Mouse (Mus musculus): ENCODE results near the gene Tpcn2. TPM values are rescaled to one million over a fixed set of nuclear protein-coding genes. Genes with fewer than 3 reads are reported as not detected.

Tpcn2 gene
- total RNA-seq, 2 experiments from 2014 or later: 4.7 to 4.8 TPM

DNA sequence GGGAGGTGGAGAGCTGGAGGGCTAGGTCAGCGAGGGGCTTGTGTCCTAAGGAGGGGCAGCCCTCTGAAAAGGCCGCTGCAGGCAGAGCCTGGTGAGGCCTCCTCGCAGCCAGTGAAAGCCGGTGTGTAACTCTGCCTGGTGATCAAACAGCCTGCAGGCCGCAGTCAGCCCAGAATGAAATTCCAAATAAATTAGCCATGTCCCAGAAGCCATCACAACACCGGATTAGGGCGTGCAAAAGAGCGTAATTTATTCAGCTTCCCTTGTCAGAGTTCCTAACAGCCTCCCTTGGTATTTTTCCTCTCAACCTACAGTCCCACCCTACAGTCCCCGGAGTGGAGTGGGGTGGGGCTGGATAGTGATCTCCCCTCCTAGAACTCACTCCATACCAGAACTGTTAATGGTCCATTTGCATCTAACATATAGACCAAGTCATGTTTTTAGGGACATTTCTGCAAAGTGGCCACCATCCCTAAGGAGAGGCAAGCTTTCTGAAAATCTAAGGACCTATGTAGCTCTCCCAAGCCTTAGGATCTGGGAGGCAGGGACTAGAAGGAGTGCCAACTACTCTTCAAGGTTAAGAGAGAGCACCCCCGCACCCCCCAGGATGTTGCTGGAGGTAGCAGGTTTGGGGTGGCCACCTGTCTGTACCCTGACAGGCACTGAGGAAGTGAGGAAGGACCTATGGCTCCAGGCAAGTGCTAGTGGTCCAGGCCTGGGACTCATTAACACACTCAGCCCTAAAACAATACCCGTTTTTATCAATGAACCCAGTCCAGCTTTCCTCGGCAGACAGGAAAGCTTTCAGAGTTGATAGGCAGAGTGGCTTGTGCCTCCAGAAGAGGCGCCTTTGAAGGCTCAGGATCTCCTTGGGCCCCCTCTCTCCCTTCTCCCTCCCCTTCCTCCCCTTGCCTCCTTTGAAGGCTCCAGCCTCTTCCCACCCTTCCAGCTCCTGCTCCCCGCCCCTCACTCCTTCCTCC is 71.8 kb downstream of the Tpcn2 start:
- no peak for DNase-seq (ENCODE audit: low spot score in 2 of 2)
- intact Hi-C loops (cut with DNase I): no loop called here

DNA sequence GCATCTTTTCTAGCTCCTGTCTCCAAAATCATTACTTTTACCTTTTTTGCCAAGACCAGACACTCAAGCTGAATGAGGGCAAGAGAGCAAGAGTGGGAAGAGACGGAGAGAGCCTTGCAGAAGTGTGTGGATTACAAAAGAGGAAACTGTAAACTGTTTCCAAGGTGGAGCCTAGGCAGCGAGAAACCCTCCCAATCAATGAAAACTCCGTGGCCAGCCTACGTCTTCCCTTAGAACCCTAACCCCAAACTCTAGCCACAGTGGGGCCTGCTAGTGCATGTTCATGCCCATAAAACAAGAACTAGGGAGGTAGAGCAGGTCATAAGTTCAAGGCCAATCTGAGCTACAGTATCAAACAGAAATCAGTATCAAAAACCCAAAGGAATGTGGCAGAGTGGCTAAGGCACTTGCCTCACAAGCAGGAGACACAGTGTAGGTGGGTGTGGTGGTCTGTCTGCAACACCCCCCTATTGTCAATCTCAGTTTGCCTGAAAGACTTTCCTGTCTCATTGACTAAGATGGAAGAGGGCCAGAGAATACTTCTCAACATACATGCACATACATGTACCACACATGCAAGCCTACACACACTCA is 73.2 kb downstream of the Tpcn2 start:
- intact Hi-C loops (cut with DNase I): no loop called here
- DNase-seq (ENCODE audit: low spot score in 2 of 2): no peak

DNA sequence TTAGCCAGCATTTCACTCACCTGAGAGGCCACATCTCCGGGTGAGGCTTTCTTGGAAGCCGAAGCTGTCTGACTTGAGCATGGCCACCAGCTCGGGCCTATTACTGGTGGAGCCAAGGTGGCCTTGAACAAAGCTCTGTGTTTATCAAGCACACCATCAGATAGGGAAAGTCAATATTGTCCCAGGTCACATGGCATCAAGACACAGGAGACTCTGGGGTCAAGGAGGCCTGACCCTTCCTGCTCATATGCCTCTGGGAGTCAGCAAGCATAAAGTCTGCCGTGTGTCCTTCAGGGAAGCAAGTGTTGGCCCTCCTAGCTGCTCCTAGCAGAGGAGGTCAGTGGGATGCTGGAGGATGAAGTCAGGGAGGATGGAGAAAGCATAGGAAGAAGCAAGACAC is 75.8 kb downstream of the Tpcn2 start, which contains the start of gene 1810010D01Rik:
TSS of gene 1810010D01Rik (minus strand) at position 114 of the 400 bp plus-strand sequence.
- DNase-seq (ENCODE audit: low spot score in 2 of 2): no peak
- intact Hi-C loops (cut with DNase I): no loop called here

DNA sequence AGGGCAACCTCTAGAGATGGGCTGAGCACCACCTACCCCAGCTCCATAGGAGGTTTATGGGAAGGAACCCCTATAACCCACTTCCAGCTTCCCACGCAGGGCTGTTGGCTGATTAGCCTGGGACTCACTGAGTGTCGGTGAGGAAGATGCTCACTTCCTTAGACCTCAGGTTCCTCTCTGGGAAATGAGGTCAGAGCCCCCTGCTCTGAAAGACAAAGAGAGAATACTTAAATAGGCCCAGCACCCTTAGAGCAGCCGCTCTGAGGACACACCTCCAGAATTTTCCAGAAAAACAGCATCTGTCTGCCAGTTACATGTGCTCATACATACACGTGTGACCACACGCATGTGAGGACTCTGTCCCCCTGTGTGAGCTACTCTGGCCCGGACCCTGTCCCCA is 77.0 kb downstream of the Tpcn2 start:
- DNase-seq (ENCODE audit: low spot score in 2 of 2): no peak
- intact Hi-C loops (cut with DNase I): no loop called here

DNA sequence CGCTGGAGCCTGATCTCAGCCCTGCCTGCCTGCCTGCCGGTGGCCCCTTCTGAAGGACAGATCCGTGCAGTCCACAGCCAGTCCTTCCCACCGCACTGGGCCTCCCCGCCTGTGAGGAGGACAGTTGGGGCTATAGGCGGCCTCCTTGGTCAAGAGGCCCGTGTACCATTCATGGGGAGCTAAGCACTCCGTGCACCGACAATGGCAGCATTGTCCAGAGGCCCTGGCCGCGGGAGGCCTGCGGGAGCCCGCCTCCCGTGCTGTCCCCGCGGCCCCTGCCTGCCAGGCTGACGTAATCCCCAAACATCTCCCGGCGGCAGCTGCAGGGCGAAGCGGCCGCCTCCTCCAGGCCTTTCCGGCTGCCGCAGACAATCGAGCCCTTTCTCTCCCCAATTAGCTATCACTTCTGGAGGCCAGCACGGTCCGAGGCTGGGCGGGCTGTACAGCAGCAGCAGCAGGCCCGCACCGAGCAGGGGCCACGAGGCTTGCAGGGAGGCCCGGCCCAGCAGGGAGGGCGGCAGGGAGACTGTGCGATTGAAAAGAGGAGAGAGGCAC is 77.7 kb downstream of the Tpcn2 start:
- intact Hi-C loops (cut with DNase I): no loop called here
- peak; percentile 70 to 72 for DNase-seq (ENCODE audit: low spot score in 2 of 2)

DNA sequence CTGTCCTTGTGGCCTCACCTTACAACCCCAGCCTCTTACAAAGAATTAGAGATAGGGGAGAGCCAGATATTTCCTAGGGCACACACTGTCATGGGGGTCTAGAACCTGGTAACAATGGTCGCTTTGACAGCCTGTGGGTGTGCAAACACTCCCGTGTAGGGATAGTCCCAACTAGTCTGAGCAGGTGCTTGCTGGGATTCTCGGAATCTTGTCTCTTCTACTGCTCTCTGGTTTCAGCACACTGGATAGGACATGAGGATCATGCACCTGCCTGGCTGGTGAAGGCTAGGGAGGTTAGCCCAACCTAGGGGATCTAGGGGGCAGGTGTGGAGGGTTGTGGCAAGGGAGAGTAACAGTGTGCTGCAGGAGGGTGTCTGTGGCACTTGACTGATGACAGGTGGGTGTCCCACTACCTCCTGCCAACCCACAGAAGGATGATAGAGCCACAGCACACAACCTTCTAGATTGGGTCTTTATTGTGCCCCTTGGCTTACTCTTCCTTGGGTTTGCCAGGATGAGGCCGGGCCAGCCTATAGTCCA is 78.4 kb downstream of the Tpcn2 start:
- intact Hi-C loops (cut with DNase I): no loop called here
- DNase-seq (ENCODE audit: low spot score in 2 of 2): no peak

DNA sequence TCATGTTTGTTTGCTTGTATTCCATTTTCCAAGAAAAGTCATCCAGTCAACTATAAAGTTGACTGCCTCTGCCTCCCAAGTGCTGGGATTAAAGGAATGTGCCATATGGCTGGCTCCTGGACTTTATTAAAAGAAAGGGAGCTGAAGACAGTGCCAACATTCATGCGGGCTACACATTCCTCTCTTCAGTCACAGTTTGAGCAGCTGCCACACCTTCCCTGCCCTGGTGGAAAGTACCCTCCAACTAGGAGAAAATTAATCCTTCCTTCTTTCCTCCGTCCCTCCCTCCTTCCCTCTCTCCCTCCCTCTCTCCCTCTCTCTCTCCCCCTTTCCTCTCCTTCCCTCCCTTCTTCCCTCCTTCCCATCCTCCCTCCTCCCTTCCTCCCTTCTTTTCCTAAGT is 84.1 kb downstream of the Tpcn2 start:
- intact Hi-C loops (cut with DNase I): loop anchor here (2.0 to 5.0 kb wide), 2 partner anchors 119 to 172 kb away; no protein-coding TSS in a partner anchor

DNA sequence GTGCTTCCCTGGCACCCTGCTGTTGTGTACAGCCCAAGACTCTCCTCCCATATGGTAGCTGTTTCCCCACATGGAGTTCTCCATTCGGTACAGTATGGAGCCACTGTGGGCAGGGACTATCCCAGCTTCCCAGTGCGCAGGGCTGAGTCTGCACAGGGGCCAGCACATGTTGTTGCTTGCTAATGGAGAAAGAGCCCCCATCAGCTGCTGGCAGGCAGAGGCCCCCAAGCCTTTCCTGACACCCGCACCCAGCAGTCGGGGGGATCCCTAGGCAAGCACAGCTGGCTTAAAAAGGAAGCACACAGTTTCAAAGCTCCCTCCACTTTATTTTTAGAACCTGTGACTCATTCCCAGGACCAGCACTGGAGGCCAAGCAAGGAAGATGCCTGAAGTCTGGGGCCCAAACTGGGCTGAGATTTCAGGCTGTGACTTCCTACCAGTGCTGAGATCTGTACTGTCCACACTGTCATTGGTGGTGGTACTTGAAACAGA is 85.5 kb downstream of the Tpcn2 start:
- intact Hi-C loops (cut with DNase I): loop anchor here (2.0 to 5.0 kb wide), 2 partner anchors 121 to 171 kb away; no protein-coding TSS in a partner anchor
- DNase-seq (ENCODE audit: low spot score in 2 of 2): peak; percentile 59 to 90

More for the DNA sequence above, 84.1 kb downstream of the Tpcn2 start:
- peak in 1 of 2 experiments; percentile 42 for DNase-seq (ENCODE audit: low spot score in 2 of 2)

DNA sequence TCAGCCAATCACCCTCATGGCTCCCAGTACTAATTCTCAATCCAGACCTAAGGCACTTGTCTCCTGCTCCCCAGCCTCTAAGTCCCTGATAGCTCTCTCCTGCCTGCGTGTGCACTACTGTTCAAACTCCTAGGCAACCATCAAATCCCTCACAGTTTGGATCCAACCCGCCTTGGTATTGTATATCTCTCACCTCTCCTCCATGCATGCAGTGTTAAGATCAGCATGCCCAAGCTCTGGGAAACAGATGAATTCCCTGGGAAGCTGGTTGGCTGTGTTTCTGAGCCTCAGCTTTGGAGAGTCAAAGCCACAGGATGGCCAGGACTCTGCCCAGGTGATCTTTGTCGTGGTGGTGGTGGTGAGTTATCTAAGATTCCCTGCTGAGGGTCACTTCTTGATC is 86.1 kb downstream of the Tpcn2 start:
- DNase-seq (ENCODE audit: low spot score in 2 of 2): peak; percentile 21 to 61
- intact Hi-C loops (cut with DNase I): loop anchor here (1.0 to 5.0 kb wide), 5 partner anchors 25 to 258 kb away; partner anchors contain the start of gene Ccnd1

DNA sequence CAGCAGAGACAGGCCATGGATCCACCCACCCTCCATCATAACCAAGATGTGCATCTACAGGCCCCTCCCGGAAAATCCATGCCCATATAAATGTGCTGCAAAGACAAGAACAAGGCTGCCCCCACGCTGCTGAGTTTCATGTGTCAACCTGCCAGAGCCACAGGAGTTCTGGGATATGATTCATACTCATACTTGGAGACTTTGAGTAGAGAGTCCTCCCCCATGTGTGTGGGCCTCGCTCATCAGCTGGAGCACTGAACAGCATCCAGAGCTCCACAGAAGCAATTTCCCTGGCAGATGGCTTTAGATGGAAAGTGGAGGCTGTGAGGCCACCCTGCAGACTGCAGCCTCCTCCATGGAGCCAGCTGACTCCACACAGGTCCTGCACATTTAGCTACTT is 86.8 kb downstream of the Tpcn2 start:
- DNase-seq (ENCODE audit: low spot score in 2 of 2): peak; percentile 84 to 99
- intact Hi-C loops (cut with DNase I): loop anchor here (1.0 to 5.0 kb wide), 4 partner anchors 25 to 258 kb away; partner anchors contain the start of gene Ccnd1

DNA sequence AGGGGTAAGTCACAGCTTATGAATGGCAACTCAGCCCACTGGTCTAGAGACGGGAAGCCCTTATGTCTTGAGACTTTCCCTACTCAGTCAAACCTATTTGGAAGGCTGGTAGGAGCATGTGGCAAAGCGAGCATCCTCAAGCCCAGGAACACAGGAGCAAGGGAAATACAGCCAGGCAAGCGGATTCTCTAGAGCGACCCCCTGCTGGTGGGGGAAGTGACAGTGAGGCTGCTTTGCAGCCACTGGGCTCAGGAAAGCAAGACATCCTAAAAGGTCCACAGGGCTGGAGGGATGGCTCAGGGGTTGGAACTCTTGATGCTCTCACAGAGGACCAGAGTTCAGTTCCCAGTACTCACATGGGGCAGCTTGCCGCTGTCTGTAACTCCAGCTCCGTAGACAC is 87.5 kb downstream of the Tpcn2 start:
- intact Hi-C loops (cut with DNase I): loop anchor here (5.0 kb wide), 1 partner anchor 169 kb away; no protein-coding TSS in a partner anchor

DNA sequence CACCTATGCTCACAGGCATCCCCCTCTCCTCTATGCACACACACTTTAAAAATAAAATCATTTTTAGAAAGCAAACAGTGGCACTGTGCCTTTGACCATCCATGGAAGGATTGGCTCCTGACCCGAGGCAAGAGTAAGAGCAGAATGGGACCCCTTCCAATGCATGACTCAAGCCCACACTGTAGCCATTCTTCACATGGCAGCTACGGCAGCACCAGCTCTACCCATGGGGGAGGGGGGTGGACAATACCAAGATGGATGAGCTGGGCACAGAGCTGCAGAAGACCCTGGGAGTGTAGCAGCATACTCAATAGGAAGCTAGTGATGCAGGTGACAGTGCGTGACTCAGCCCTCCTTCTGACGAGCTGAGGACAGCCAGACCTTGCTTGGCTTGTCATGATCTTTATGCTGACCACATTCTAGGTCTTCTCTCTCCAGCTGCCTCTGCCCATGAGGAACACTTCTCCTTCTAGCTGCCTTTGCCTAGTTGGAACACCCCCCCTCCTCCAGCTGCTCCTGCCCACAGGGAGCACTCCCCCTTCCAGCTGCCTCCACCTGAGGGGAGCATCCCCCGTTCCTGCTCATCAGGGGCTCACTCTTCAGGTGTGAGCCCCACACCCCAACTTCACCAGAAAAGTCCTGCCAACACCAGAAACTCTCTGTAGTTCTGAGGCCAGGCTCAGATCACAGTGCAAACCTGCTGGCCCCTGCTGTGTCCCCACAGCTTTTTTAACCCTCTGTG is 88.5 kb downstream of the Tpcn2 start:
- intact Hi-C loops (cut with DNase I): loop anchor here (5.0 kb wide), 1 partner anchor 168 kb away; no protein-coding TSS in a partner anchor
- DNase-seq (ENCODE audit: low spot score in 2 of 2): peak in 1 of 2 experiments; percentile 49

More for the DNA sequence above, 87.5 kb downstream of the Tpcn2 start:
- DNase-seq (ENCODE audit: low spot score in 2 of 2): peak in 1 of 2 experiments; percentile 25

DNA sequence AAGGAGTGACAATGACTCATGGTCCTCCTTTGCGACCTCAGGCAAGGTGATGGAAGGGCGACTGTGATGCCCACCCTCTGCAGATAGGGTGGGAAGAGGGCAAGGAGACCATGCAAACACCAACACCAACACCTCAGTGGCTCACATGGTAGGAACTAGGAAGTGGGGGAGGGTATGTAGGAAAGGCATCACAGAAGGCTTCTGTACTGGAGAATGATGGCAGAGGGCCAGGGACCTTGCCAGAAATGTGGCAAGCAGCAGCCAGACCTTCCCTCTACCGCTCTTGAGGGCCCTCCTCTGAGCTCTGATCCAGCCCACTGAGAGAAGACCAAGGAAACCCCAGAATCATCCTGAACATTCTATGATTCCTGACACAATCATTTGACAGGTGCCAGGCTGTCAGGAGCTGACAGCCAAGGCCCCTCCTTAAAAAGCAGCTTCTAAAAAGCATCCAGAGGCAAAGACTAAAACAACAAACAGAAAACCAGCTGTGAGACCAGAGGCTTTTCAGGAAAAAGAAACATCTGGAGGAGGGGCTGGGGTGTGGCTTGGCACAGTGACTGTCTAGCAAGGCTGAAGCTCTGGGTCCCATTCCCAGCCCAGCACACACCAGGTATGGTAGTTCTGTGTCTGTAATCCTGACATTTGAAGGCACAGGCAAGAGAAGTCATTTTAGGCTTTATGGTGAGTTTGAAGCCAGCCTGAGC is 89.2 kb downstream of the Tpcn2 start:
- intact Hi-C loops (cut with DNase I): loop anchor here (5.0 kb wide), 1 partner anchor 167 kb away; no protein-coding TSS in a partner anchor
- DNase-seq (ENCODE audit: low spot score in 2 of 2): peak; percentile 54 to 69

DNA sequence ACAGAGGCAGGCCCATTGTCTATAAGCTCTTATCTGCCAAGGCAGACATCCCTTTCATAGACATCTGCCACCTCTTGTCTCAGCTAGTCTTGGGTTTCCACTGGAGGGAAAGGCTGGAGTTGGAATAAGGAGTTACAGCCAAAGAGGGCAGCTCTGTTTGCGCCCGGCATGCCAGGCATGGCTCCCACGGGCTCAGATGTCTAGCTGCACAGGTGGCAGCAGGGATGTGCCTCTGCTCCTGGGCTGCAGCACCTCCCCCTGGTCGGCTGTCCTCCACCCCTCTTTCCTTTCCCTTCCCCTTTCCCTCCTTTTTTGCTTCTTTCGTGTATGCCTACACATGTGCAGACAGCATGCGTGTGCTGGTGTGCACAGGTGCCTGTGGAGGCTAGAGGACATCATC is 91.0 kb downstream of the Tpcn2 start:
- no peak for DNase-seq (ENCODE audit: low spot score in 2 of 2)
- intact Hi-C loops (cut with DNase I): no loop called here

DNA sequence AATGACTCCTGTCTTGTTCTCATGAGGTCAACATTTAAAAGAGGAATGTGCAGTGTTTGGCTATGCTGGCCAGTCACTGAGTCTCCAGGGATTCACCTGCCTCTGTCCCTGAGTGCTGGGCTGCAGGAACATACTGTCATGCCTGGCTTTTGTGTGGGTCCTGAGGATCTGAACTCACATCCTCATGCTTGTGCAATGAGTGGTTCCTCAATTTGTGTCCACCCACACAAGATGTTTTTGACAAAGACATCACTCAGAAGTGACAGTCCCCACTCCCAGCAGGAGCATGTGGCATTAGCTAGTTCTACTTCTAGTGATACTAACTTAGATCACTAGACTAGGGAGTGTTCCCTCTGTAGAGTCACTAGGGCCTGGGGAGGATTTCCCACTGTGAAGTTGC is 93.3 kb downstream of the Tpcn2 start:
- intact Hi-C loops (cut with DNase I): no loop called here
- DNase-seq (ENCODE audit: low spot score in 2 of 2): no peak

DNA sequence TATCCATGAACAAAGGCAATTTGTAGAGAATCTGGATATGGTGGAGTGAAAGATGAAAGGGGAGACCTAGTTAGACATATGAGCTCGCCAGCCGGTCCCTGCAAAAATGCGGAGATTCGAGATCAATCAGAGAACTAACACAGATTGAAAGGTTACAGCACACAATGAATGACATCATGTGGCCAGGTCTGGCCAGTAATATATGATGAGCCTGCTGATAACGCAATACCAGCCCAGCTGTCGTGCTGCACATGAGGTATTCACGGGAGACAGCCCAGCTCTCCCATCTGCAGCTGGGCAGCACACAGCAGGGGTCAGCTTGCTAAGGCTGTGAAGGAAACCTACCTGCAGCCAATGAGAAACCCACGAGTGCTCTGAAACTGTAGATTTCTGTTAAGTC is 94.5 kb downstream of the Tpcn2 start:
- intact Hi-C loops (cut with DNase I): no loop called here
- DNase-seq (ENCODE audit: low spot score in 2 of 2): no peak

DNA sequence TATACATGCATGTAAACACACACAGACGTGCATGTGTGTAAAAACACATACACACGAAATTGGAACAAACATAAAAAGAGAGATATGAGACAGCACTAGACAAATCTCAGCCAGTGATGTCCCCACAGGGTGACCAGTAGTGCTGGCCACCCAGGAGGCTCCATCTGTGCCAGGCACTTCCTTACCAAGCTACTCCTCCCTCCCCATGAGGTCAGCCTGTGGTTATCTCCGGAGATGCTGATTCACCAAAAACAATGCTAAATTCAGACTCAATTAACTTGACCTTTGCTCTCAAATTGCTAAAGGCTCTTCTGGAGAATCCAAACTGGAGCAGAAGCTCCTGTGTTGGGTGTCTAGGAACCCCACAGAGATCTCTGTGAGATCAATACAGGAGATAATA is 96.0 kb downstream of the Tpcn2 start:
- DNase-seq (ENCODE audit: low spot score in 2 of 2): no peak
- intact Hi-C loops (cut with DNase I): no loop called here

DNA sequence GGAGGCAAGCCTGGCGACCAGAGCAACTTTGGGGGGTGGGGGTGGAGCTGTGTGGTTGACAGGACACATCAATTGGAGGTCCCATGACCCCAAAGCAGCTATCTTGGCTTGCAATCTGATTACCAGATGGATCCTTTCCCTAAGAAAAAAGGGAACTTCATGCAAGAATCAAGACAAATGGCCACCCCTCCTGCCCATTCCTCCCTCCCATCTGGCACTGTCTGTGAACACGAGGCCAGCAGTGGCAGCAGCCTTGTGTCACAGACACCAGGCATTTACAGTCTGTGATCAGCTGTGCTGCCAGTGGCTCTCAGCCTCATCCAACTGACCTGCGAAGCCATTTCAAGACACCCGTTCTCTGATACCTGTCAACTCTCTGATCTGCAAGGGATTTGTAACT is 101.4 kb downstream of the Tpcn2 start:
- intact Hi-C loops (cut with DNase I): no loop called here
- no peak for DNase-seq (ENCODE audit: low spot score in 2 of 2)
